Mouse (Mus musculus): ENCODE data around the gene Lims1.

DNA sequence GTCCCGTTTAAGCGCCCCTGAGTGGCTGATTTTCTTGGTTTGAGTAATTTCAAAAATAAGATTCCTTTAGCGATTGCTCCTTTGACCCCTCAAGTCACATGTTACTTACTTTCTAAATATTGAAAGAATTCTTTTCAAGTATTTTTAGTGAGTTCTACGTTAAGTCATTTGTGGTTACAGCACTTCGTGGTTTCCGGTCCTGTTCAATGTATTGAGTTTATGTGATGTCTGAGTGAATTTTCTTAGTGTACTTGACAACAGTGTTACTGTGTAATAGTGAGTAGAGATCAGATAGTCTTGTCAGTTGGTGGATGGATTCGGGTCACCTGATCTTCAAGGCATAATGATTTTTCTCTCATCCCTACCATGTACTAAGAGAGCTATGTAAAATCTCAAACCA is 41.0 kb upstream of the Lims1 start:
- TF ChIP-seq TAL1 (IDR thresholded peaks at IDR 0.05; ENCODE audit: low read length) (no peak), GATA1 (IDR thresholded peaks at IDR 0.05; ENCODE audit: low read length) (no peak)
